Mouse (Mus musculus): Measurements from ENCODE around the gene Gm732.

Gene Gm732

GRCm38 (mm10) chrX:107948365-107948764 lies at the start of gene Gm732:
Gene Gm732 (minus strand): TSS chrX:107948465.
- no peak for DNase-seq (ENCODE audit: low read depth, low spot score)

Measured in retina, adult 2 months (tissue).